Mouse (Mus musculus) hindbrain, postnatal 0 days (tissue): ENCODE results near the gene Noct. TPM values are rescaled to one million over a fixed set of nuclear protein-coding genes. Genes with fewer than 3 reads are reported as not detected.

Experiments
- ATAC-seq: fragments of 200-750 bp; cut with Nextera tagmentation; 2 replicates; pipeline ENCODE4 v1.8.0; 2017; ENCODE audit warnings: mild to moderate bottlenecking, moderate TSS enrichment, moderate library complexity
- DNase-seq: peaks from one replicate; pipeline ENCODE4 v3.0.0-alpha.2; 2015; ENCODE audit warnings: low spot score
- H3K27ac ChIP-seq: fragments of 300-500 bp; sonication (generic); 2 replicates; pipeline ENCODE4 v1.5.1; 2014; ENCODE audit warnings: mild to moderate bottlenecking
- H3K27me3 ChIP-seq: fragments of 300-500 bp; sonication (generic); 2 replicates; pipeline ENCODE4 v1.6.1; 2014; ENCODE audit warnings: low read length, mixed read lengths; ENCODE audit not compliant: insufficient read depth
- H3K36me3 ChIP-seq: fragments of 300-500 bp; sonication (generic); 2 replicates; pipeline ENCODE4 v1.6.1; 2014; ENCODE audit warnings: low read length, mixed read lengths; ENCODE audit not compliant: insufficient read depth
- H3K4me1 ChIP-seq: fragments of 300-500 bp; sonication (generic); 2 replicates; pipeline ENCODE4 v1.6.1; 2014; ENCODE audit warnings: antibody characterized with exemption, low read length, mixed read lengths; ENCODE audit not compliant: insufficient read depth
- H3K4me2 ChIP-seq: fragments of 300-500 bp; sonication (generic); 2 replicates; pipeline ENCODE4 v1.6.1; 2014; ENCODE audit warnings: low read depth, mild to moderate bottlenecking, low read length, moderate library complexity, mixed read lengths
- H3K4me3 ChIP-seq: fragments of 300-500 bp; sonication (generic); 2 replicates; pipeline ENCODE4 v1.5.1; 2014; ENCODE audit warnings: low read length
- H3K9ac ChIP-seq: fragments of 300-500 bp; sonication (generic); replicated peaks from 2 replicates; pipeline ENCODE4 v1.6.1; 2014; ENCODE audit warnings: mild to moderate bottlenecking, low read length, moderate library complexity, mixed read lengths
- H3K9me3 ChIP-seq: fragments of 300-500 bp; sonication (generic); 2 replicates; pipeline ENCODE4 v1.6.1; 2016; ENCODE audit warnings: low read length, mixed read lengths
- CTCF ChIP-seq: IDR thresholded peaks from 2 replicates; pipeline ENCODE4 v1.5.1; 2016; ENCODE audit warnings: antibody characterized with exemption, control low read depth, low read depth
- WGBS: fragments of 180-500 bp; shearing (Covaris S2); extraction: QIAGEN DNeasy Blood & Tissue Kit; methylation state at CpG from one replicate; pipeline ENCODE4 v1.1.7; 2014; 5-methylcytosine and 5-hydroxymethylcytosine counted together
- polyA plus RNA-seq: library from polyadenylated mRNA; unstranded; fragments of >200 nt; fragmentation: Nextera tagmentation; extraction: Ambion mirVana; gene quantifications from 2 replicates; pipeline ENCODE4 v1.2.1, GENCODE M21; 2015
- total RNA-seq: library from RNA; depleted of rRNA; stranded (reverse); fragments of >200 nt; gene quantifications from 2 replicates; pipeline ENCODE4 v1.2.3, GENCODE M21; 2014

Gene Noct
- total and polyA plus RNA-seq, 2 experiments from 2014 or later = 31.6 to 40.8 TPM

DNA sequence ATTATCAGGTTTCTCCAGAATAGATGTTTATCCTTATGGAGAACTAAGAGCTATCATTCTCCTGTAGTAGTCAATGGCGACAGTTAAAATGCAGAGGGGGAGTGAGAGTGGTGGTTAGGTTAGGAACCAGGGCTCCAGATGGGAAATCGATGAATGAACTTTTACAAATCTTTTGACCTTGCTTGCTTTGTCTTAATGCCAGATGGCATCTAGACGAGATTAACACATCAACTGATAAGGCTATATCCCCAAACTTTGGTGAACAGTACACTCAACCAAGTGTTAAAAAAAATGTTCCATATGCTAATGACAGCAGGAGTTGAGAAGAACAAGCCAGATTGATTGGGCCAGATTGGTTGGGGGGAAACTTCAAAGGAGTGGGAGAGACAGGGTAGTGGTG, 5.0 kb downstream of the Noct start:
- Histone ChIP-seq H3K9me3 (no peaks in the 10 kb centered on the region), H3K4me2 (no peak overlapping the region), H3K27me3 (no peaks in the 10 kb centered on the region), H3K27ac (no peak overlapping the region), H3K4me1 (no peaks in the 10 kb centered on the region), H3K36me3 (no peaks in the 10 kb centered on the region), H3K9ac (no peak overlapping the region), H3K4me3 (no peak overlapping the region)
- no peak for TF ChIP-seq CTCF
- ATAC-seq (no peak), DNase-seq (no peak)
- 67% methylated on average over 3 of the region's 3 CpGs for WGBS

DNA sequence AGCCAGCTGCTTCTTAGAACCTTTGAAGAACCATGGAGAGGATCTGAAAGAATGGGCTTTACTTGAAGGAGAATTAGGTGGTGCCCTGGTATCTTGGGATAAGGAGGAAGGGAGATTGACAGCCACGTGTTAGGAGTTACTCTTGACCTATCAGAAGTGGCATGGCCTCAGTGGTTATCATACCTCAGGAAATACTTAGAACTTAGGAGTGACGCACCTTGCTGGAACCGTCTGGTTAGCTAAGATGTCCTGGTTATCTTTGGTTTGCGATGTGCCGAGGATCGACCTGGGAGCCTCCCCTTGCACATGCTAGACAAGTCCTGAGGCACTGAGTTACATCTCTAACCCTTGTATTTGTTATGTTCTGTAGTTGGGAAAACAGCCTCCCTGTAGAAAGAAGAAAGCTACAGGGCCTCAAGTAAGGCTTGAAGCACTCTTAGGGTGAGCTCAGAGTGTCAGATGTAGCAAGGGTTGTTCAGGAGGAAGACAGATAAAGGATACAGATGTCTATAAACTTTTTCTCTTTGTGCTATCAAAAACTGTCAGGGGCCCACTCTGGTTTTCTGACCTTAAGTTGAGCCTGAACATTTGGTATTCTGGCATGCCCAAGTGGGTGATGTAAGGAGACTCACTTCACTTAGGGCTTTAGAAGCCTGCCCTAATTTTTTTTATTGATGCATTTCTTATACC, 6.0 kb downstream of the Noct start:
- no peak overlapping the region for H3K4me2 ChIP-seq
- H3K9ac ChIP-seq = no peak overlapping the region
- H3K27me3 ChIP-seq = no peaks in the 10 kb centered on the region
- H3K9me3 ChIP-seq = no peaks in the 10 kb centered on the region
- DNase-seq (no peak), ATAC-seq (no peak)
- H3K36me3 ChIP-seq = no peaks in the 10 kb centered on the region
- no peak for TF ChIP-seq CTCF
- no peak overlapping the region for H3K4me3 ChIP-seq
- no peak overlapping the region for H3K27ac ChIP-seq
- WGBS = 98% methylated on average over 6 of the region's 6 CpGs
- no peaks in the 10 kb centered on the region for H3K4me1 ChIP-seq

DNA sequence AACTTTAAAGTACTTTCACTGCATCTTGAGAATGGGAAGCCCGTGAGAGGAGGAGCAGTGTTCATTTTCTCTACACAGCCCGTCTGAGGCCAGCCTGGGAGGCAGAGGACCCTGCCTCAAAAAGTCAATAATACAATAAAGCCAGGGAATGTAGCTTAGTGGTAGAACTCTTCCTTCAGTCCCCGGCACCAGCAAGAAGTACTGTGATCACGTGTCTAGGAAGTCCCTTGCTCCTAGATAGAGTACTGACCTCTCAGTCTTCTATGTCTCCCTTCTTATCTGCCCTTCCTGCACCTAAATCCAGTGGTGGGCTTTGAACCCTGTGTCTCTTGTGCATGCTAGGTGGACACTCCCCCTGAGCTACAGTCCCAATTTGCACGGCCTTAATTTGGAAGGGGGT, 6.6 kb downstream of the Noct start:
- ATAC-seq = no peak
- WGBS = 74% methylated on average over 5 of the region's 5 CpGs

DNA sequence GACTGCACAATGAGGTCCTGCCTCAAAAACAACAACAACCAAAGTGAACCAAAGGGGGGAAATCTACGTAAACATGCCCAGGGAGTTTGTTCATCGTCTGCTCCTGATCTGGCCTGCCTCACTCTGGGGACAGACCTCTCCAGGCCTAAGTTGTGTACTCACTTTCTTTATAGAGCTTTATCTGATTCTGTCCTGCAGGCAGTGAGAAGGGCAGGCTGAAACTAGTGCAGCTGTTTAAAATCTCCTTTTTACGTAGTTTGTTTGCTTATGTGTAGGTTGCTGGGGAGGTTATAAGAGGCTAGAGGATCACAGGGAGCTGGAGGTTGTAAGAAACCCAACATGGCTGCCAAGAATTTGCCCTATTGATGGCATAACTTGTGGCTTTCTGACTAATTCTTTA, 7.3 kb downstream of the Noct start:
- Histone ChIP-seq H3K4me3 (no peak overlapping the region), H3K4me2 (no peak overlapping the region), H3K27ac (no peak overlapping the region), H3K9me3 (no peaks in the 10 kb centered on the region), H3K9ac (no peak overlapping the region), H3K4me1 (no peaks in the 10 kb centered on the region), H3K27me3 (no peaks in the 10 kb centered on the region), H3K36me3 (no peaks in the 10 kb centered on the region)
- no peak for TF ChIP-seq CTCF
- 58% methylated on average over 3 of the region's 3 CpGs for WGBS
- ATAC-seq (no peak), DNase-seq (no peak)

More for the DNA sequence above, 6.6 kb downstream of the Noct start:
- no peaks in the 10 kb centered on the region for H3K4me1 ChIP-seq
- TF ChIP-seq CTCF = no peak
- no peak overlapping the region for H3K9ac ChIP-seq
- no peak for DNase-seq
- H3K27ac ChIP-seq = 0 out of 2 replicates have a peak overlapping the region, but pooled peaks have one; percentile 26
- no peak overlapping the region for H3K4me2 ChIP-seq
- no peak overlapping the region for H3K4me3 ChIP-seq
- H3K9me3 ChIP-seq = no peaks in the 10 kb centered on the region
- H3K36me3 ChIP-seq = no peaks in the 10 kb centered on the region
- no peaks in the 10 kb centered on the region for H3K27me3 ChIP-seq

DNA sequence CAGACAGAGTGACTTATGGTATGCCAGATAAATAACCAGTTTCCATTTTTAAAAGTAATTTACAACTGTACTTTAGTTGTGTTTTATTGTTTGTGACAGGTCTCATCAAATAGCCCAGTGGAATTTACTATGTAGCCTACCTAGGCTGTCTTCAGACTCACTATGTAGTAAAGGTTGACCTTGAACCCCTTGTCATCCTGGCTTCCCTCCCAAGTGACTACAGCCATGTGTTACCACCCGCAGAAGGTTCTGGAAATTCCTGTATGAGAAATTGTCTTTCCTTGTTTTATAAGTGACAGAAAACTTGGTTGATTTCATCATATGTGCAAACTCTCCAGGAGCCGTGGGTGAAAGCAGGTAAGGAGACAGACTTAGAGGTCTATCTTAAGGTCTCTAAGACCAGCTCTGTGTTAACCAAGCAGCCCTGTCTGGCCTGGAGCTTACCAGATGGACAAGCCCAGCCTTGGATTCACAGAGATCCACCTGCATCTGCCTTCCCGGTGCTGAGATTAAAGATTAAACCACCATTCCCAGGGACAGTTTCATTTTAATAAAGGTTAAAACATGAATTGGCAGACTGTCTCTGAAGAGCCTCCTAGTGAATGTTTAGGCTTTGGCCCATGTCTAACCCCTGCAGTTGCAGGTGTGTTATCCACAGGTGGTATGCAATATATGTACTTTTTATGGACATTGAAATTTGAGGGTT, 8.1 kb downstream of the Noct start:
- Histone ChIP-seq H3K9ac (no peak overlapping the region), H3K27me3 (no peaks in the 10 kb centered on the region), H3K4me3 (no peak overlapping the region), H3K36me3 (no peaks in the 10 kb centered on the region), H3K9me3 (no peaks in the 10 kb centered on the region), H3K4me2 (no peak overlapping the region), H3K4me1 (no peaks in the 10 kb centered on the region), H3K27ac (no peak overlapping the region)
- no peak for TF ChIP-seq CTCF
- ATAC-seq (no peak), DNase-seq (no peak)
- whole genome bisulfite sequencing = 89% methylated on average over 3 of the region's 3 CpGs

DNA sequence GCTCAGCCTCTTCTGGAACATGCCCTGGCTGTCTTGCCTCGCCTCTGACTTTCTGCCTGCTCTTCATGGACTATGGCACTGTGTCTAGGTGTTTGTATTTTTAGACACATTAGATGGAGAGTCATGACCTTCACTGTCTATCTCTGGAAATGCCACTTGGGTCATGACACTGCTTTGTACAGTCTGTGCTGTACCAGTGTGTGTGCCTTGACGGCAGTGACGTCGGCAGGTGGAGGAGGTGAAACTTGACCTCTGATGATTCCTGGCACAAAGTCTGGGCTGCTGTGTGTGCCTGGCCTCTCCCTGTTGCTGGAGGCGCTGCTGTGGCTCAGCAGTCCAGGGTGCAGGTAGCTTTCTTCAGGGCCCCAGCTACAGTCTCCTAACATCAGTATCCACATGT, 9.2 kb downstream of the Noct start:
- Histone ChIP-seq H3K4me1 (no peaks in the 10 kb centered on the region), H3K27me3 (no peaks in the 10 kb centered on the region), H3K36me3 (no peaks in the 10 kb centered on the region), H3K27ac (no peak overlapping the region), H3K4me3 (no peak overlapping the region), H3K4me2 (no peak overlapping the region), H3K9ac (no peak overlapping the region), H3K9me3 (no peaks in the 10 kb centered on the region)
- WGBS = 75% methylated on average over 5 of the region's 5 CpGs
- DNase-seq (no peak), ATAC-seq (no peak)
- TF ChIP-seq CTCF = no peak
